Mouse (Mus musculus) brown adipose tissue, adult 24 weeks (tissue): ENCODE measurements at regions not wholly inside any gene's neighbourhood (a gene's known extent, or its start where the extent isn't known, plus 50 kb on each side); places are given as distances from the start of the nearest gene placed in this dataset.

ENCODE experiments used
- H3K27ac ChIP-seq: fragments of 200-500 bp; replicated peaks from 2 replicates; pipeline ENCODE4 v1.5.1; 2012; ENCODE audit warnings: low read depth, mild to moderate bottlenecking, low read length
- H3K4me1 ChIP-seq: fragments of 200-500 bp; 2 replicates; pipeline ENCODE4 v1.6.1; 2012; ENCODE audit warnings: low read length, mixed read lengths; ENCODE audit not compliant: control insufficient read depth, insufficient read depth, insufficient read length
- H3K4me3 ChIP-seq: fragments of 200-500 bp; 2 replicates; pipeline ENCODE4 v1.5.1; 2012; ENCODE audit warnings: low read depth, mild to moderate bottlenecking, low read length, moderate library complexity; ENCODE audit not compliant: insufficient read depth

DNA sequence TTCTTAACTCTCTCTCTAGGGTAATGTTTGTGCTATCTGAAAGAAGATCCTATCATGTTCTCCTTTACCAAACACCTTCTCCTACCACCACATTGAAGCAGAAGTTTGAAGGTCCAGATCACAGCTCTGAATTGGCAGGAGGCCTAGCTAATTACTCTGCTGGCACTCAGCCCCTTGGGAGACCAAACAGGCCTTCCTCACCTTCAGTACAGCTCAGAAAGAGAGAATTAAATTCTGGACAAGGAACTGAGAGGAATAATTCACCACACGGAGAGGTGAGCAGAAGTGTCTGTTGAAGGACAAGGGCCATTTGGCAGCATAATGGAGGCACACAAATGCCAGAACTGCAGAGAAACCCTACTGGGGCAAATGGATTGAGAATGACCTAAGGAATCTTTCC lies 334.6 kb downstream of the Olfr1505 start:
- Histone ChIP-seq H3K4me3 (no peak overlapping the region), H3K27ac (no peak overlapping the region), H3K4me1 (no peaks in the 10 kb centered on the region)

DNA sequence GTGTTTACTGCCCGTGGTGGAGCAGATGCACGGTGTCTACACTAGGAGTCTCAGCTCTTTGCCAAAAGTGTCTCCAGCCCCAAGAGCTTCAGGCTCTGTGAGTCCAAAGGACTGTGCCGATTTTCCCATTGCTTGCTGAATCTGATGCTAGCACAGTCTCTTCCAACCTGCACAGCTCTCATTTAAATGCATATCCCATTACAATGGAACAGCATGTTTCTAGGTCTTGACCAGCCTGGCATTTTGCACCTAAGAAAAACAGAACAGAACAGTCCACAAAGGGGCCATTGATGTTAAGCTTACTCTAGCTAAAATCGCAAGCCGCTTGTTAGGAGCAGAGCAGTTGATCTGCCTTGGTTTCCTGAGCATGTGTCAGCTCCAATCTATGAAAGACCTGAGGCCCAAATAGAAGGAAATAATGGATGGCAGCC lies 339.2 kb downstream of the Tle4 start:
- Histone ChIP-seq H3K4me1 (no peaks in the 10 kb centered on the region), H3K4me3 (no peak overlapping the region), H3K27ac (no peak overlapping the region)

DNA sequence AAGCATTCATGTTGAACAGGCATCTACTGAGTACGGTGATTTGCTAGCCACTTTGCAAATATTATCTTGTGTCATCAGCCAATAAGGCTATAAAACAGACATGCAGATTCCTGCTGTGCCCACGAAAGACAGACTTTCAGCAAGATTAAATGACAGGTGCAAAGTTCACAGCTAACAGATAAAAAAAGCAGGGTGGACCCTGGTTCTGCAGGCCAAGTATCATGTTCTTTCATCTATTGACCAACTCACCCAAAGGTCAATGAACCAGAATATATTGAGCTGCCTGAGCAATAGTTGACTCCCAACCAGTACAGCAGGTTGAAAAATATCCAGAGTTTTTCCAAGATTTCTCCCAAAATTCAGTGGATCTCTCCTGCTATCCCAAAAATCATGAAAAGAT lies 338.6 kb downstream of the Tle4 start:
- no peak overlapping the region for H3K4me3 ChIP-seq
- H3K4me1 ChIP-seq: no peaks in the 10 kb centered on the region
- H3K27ac ChIP-seq: no peak overlapping the region

DNA sequence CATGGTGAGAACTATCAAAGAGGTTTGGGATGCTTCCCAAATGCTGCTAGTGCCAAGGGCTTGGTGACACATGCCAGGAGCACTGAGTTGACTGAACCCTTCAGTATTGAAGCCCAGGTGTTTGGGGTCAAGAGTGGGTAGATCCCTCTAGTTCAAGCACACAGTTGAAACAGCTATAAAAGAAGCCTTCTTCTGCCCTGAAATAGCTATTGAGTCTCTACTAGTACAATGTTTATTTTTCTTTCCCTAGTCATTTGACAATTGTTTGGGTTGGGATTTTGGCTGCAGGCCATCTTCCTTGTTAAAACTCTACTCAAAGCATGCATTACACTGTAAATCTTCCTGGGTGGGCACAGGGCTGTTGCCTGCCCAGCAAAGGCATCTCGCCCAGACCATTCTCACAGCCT lies 308.5 kb downstream of the Tle4 start:
- no peak overlapping the region for H3K27ac ChIP-seq
- no peak overlapping the region for H3K4me3 ChIP-seq
- H3K4me1 ChIP-seq: no peaks in the 10 kb centered on the region

DNA sequence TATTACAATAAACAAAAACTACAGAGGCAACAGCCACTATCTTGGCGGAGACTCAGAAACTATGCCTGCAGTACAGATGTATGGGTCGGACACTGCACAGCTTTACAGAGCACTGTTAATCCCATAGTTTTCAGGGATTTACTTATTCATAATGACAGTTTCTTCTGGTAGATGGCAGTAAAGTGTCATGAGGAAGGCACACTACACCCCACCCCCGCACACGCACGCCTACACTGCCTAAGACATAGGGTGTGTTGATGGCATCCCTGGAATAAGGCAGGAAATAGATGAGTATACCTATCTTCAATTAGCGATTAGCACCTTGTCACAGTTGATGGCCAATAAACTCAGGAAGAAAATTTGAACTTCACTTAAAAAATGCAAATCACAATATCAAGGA lies 306.9 kb downstream of the Tle4 start:
- H3K4me3 ChIP-seq: no peak overlapping the region
- no peak overlapping the region for H3K27ac ChIP-seq
- H3K4me1 ChIP-seq: no peaks in the 10 kb centered on the region

DNA sequence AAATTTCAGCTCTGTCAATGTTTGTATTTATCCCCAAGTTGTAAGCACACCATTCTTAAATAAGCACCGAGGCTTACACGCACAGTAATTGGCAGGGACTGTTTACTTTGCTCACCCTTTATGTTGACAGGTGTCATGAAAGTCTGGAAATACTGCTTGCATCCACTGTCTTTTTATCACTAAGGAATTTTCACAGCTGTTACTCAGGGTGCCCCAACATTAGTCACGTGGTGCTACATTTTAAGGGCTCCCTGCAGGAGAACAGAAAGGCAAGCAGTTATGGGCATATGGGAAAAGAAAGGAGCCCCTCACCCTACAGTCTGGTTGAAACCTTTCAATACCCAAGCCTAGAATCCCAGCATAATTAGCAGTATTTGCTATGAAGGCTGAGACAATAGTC lies 304.7 kb downstream of the Tle4 start:
- Histone ChIP-seq H3K27ac (no peak overlapping the region), H3K4me3 (no peak overlapping the region), H3K4me1 (no peaks in the 10 kb centered on the region)

DNA sequence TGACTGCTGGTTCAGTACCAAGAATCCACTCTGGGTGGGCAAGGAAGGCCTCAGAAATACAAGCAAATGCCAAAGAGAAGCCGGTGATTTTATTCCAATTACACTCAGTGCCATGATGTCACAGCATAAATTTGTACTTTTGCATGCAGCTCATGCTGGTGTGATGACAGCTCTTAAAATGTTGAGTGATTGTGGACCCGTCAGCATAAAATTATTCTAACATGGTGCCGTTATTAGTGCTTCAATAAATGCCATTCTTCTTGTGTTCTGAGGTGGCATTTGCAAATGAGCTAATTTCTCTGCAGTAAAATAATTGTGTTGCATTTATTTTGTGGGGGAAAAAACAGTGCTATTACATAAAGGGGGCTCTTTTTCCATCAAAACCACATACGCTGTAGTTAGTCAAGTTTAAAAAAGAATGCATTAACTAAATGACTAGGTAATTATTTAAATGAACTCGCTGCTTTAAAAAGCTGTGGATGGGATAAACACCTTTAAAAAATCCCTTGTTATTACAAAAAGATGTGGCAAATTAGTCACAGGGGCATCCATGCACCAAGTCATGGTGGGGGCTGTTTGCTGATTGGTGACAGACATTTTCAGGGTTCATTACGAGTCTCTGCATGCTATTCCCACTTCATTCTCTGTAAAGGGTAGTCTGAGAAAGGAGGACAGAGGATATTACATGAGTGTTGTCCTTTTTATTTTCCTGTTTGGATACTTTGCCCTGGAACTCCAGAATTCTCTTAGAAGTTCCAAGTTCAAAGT lies 296.5 kb downstream of the Tle4 start:
- no peak overlapping the region for H3K4me3 ChIP-seq
- H3K27ac ChIP-seq: no peak overlapping the region
- H3K4me1 ChIP-seq: no peaks in the 10 kb centered on the region

DNA sequence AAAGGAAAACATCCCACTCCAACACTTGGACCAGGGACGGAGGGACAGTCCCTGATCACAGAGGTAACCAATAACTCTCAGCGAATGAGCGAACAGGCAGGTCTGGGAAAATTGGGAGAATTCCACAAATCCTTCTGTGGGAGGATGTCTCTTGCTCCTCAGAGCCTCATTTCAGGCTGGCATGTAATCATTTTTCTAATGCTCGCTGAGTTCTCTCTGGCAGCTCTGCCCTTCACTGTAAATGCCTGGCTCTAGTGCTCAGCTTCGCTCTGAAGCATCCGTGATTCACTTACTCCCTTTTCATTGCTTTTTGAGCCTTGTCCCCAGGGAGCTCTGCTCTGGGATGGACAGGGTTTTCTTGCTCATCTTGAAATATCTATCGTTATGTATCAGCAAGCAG lies 283.6 kb downstream of the Tle4 start:
- Histone ChIP-seq H3K4me3 (no peak overlapping the region), H3K27ac (no peak overlapping the region), H3K4me1 (no peaks in the 10 kb centered on the region)

DNA sequence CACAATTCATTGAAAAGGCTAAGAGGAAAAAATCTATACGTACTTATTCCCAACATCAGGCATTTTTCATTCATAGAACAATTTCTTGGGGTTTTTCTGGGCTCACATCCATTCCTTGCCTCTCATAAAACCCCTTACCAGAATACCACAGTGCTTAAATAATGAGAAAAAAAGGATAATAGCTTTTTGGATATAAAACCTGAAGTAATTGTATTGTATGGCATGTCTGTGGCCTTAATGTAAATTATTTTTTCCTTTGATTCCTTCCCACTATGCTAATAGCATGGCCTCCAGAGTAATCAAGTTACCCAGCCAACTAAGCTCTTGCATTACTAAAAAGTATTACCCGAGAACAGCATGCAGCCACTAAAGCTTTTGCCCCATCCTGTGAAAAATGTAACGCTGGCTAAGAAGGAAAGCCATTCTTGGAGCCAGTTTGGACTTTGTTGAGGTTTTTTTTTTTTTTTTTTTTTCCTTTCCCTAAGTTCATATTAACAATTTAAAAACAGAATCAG lies 278.1 kb downstream of the Tle4 start:
- no peaks in the 10 kb centered on the region for H3K4me1 ChIP-seq
- H3K27ac ChIP-seq: no peak overlapping the region
- no peak overlapping the region for H3K4me3 ChIP-seq

DNA sequence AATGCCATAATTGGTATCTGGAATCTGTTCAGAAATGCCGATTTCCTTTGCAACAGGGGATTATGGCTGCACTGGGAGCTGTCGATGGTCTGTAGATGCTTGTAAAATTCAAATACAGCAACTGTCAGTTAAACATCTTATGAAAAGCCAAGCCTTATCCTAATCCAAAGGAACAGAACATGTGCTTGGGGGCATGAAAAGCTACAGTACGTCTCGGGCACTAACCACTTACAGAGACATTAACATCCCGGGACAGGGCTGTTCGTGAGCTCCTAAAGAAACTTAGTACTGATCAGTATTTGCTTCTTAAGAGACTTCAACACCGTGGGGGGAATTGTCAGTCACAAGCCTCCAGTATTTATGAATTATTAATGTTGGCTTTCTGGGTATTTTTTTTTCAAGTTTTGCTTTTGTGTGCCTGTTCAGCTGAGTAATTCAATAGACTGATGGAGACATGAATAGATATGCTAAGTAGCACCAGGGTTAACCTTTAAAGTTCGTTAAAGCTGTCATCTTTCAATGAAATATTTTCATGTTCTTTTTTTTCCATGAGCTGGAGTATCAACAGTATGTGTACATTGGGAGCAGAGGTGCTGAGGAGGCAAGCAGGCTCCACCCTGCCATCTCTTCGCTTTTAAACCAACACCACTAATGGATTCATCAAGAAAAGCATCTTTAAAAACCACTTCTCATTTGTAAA lies 272.3 kb downstream of the Tle4 start:
- H3K4me1 ChIP-seq: no peaks in the 10 kb centered on the region
- H3K4me3 ChIP-seq: no peak overlapping the region
- H3K27ac ChIP-seq: no peak overlapping the region

DNA sequence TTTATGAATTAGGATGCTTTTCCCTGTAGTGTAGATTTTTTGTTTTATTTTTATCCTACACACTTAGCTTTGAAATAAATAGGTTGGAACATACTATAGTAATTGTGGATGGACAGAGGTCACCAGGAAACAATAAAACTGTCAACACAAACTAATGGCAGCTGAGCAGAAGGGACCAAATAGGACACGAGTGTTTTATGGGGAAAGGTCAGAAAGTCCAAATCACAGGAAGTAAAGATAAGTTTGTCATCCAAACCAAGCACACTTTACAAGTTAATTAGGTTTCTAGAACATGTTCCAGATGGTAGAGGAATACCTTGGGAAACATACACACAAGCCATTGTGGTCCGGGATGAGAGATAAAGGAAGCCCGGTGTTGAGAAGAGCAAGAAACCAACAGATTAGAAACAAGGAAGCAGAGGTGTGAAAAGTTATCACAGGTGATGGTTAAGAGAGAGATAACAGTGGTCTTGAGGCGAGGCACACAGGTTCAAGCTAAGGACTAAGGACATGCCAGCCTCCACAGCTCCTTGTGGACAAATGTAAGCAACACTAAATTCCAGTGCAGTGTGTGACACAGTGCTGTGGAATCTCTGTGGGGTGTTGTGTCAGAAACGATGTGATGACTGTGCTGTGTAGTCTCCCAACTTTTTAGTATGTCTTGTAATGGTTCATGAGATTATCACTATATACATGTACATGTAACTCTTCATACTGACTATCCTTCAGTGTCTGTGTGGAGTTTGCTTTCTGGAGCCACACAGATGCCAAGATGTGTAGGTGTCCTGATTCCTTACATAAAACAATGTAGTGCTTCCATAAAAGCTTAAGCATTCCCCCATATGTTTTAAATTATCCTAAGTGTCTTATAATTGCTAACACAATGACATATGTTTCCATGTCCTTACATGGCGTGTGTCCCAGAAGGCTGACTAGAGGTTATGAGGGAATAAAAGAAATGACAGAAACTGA lies 264.5 kb downstream of the Tle4 start:
- Histone ChIP-seq H3K4me1 (no peaks in the 10 kb centered on the region), H3K4me3 (no peak overlapping the region), H3K27ac (no peak overlapping the region)

DNA sequence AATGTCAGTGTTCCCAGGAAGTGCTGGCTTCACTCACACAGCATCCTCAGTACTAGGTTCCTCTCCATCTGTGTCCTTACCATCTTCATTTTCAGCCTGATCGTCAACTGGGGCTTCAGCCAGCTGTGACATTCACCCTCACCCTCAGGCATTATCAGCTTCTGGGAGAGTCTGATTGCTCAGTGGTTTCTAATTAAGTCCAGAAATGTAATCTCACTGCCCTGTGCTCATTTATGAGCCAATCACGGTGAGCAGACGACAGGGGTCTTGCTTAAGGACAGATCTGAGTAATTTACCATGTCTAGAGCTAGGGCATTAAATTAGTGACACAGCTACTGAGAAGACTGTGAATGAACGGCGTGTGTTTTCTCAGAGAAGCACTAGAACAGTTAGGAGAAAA lies 260.8 kb downstream of the Tle4 start:
- no peaks in the 10 kb centered on the region for H3K4me1 ChIP-seq

DNA sequence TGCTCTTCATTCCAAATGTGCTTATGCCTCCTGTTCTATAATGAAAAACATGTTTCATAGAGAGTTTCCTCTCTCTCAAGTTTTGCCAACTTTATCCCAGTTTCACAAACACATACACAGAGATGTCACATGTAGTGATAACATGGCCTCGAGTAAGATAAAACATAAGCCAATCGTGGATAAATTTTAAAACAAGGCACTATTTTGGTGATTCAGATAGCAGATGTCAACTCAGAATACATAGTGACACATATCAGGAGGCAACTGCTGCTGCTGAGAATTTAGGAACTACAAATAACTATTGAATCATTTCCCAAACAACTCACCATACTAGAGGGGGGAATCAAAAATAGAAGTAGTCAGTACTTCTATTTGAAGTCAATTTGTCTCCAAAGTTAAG lies 257.1 kb downstream of the Tle4 start:
- Histone ChIP-seq H3K27ac (no peak overlapping the region), H3K4me1 (no peaks in the 10 kb centered on the region), H3K4me3 (no peak overlapping the region)

More for the DNA sequence above, 260.8 kb downstream of the Tle4 start:
- no peak overlapping the region for H3K4me3 ChIP-seq
- H3K27ac ChIP-seq: no peak overlapping the region

DNA sequence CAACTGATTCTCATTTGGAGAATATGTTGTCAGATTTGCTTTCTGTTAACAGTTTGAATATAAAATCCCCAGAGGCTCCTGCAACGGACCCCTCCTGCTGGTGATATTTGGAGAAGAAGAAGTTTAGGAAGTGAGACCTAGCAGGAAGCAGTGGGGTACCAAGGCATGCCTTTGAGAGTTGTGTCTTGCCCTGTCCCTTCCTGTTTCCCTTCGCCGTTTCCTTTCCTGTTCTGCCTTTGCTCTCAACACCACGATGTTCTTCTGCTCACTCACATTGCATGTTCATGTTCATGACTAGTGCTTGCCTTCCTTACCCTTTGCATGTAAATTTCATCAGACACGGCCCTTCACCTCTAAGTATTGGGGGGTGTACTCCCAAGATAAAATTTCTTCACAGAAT lies 254.0 kb downstream of the Tle4 start:
- Histone ChIP-seq H3K4me3 (no peak overlapping the region), H3K27ac (no peak overlapping the region), H3K4me1 (no peaks in the 10 kb centered on the region)

DNA sequence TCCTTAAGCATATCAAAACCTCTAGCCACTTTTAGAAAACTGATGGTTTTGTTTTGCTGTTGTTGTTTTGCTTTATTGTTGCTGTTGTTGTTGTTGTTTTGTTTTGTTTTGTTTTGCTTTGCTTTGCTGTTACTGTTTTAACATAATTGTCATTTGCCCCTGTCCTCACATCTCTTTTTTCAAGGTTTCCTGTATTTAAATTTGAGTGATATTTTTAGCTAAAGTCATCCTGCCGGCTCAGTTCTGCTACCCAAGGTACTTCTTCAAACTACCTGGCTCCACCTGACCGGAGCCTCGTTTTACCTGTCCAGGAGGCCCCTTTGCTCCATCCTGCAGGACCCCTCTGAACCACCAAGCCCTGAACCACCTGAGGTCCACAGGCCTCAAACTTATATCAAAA lies 253.4 kb downstream of the Tle4 start:
- Histone ChIP-seq H3K4me3 (no peak overlapping the region), H3K27ac (no peak overlapping the region)

More for the DNA sequence above, 253.4 kb downstream of the Tle4 start:
- no peaks in the 10 kb centered on the region for H3K4me1 ChIP-seq
